Mouse (Mus musculus): ENCODE measurements at regions not wholly inside any gene's neighbourhood (a gene's known extent, or its start where the extent isn't known, plus 50 kb on each side); places are given as distances from the start of the nearest gene placed in this dataset.

DNA sequence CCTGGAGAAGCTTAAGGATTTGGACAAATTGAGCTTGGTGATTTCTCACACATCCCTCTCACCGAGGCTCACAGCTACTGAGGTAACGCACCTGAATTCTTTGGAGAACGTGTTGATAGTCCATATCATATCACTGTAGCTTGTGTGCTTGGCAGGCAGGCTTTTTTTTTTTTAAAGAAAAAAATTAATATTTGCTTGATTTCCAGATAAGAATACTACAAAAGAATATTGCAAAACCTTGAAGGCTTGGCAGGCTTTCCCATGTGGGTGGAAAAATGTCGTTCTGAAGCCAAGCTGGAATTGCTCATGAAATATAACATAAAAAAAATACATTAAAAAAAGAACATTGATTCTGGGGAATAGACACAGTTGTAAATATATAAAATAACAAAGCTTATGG lies 131.8 kb downstream of the Klf5 start:
- DNase-seq (ENCODE audit: low spot score in 2 of 2), result peak in 1 of 2 experiments; percentile 56

DNA sequence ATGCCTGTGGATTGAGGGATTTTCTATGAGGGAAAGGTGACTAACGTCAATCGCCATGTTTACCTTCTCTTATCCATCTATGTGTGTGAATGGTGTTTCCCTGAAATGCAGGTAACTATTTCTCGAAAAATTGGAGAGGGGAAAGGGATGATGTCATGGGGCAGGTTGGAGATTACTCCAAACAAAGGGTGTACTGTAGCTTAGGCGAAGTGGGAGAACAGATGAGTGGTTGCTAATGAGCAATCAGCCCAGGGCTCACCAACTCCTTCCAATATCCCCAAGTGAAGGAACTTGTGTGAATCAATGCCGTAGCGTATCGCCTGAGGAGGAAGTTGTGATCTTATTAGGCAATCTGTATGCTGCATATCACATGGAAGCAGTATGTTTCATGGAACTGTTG lies 133.2 kb downstream of the Klf5 start:
- DNase-seq (ENCODE audit: low spot score in 2 of 2), result no peak

DNA sequence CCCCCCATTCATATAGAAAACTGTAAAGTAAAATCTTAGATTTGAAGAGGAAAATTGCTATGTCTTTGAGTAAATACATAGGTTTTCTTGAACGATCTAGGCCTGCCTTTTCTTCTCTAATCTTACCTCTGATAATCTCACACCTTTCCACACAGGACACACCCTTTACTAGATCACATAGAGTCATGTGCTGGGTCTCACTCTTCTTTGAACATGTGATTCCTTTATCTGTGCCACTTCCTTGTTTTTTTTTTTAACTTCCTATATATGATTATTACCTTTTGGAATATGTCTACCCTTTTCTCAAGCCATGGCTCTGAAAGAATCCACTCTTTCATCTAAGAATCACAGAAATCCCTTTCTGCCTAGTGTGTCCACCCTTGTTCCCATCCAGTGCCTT lies 136.2 kb downstream of the Klf5 start:
- DNase-seq (ENCODE audit: low spot score in 2 of 2), result no peak

DNA sequence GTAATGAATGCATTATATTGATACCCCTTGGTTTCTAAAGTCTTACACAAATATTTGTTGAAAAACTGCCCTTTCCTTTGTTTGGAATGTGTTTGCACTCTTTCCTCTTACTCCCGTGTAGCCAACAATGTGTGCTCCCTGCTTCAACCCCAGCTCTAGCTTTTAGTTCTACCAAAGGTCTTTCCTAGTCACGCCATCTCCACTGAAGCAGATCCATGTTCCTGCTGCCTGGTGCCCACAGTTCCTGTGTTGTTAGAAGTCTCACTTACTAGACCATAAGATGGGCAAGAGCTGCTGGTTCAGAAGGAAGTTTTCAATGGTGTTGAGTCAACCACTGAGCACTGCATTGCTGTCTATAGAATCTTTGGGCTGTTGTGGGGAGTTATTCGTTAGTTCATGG lies 137.0 kb downstream of the Klf5 start:
- no peak for DNase-seq (ENCODE audit: low spot score in 2 of 2)

DNA sequence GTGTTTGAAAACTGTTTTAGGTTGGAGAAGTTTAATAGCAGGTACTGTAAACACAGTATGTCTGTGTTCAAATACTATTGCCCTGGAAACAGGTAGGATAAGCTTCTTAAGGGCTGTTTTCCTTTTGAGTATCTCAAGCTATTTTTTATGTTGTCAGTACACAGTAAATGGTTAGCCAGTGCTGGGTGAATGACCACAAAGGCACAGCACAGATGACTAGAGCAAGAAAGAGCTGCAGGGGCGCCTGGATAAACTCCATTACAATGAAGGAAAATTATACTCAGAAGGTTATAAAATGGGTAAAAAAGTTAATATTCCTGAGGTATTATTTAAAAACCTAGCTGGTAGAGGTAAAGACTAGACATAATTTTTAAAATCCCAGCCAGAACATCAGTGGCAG lies 137.6 kb downstream of the Klf5 start:
- no peak for DNase-seq (ENCODE audit: low spot score in 2 of 2)

DNA sequence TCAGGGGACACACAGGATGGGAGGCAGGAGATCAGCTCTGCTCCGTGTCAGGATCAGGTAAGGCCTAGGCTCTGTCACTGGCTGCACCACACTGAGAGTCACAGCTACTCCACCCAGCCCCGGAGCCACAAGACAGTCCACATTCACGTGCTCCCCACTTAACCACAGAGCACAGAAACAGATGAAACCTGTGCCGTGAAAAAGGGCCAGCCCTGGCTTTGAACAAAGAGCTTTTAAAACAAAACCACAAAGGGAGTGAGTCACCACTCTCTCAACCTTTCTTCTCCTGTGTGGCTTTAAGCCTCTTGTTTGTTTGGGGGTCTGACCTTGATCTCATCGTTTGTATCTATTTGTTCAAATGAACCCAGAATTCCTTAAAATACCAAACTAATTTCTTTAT lies 150.6 kb downstream of the Klf5 start:
- DNase-seq (ENCODE audit: low spot score in 2 of 2), result no peak

DNA sequence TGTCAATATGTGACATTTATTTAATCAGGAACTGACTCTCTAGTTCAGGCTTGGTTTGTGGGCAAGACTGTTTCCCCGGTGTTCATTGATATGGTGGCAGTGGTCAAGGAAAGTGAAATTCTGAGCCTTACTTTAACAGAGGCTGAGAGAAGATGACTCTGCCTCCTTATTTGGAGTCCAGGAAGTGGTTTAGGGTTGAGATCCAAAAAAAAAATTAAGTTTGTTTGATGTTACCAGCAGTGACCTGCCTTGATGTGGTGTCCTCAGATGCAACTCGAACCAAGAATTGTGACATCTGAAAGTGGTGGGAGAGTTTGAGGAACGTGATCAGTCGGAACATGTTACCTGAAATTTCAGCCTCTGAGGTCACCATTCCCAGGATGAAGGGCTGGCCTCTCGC lies 151.4 kb downstream of the Klf5 start:
- no peak for DNase-seq (ENCODE audit: low spot score in 2 of 2)

DNA sequence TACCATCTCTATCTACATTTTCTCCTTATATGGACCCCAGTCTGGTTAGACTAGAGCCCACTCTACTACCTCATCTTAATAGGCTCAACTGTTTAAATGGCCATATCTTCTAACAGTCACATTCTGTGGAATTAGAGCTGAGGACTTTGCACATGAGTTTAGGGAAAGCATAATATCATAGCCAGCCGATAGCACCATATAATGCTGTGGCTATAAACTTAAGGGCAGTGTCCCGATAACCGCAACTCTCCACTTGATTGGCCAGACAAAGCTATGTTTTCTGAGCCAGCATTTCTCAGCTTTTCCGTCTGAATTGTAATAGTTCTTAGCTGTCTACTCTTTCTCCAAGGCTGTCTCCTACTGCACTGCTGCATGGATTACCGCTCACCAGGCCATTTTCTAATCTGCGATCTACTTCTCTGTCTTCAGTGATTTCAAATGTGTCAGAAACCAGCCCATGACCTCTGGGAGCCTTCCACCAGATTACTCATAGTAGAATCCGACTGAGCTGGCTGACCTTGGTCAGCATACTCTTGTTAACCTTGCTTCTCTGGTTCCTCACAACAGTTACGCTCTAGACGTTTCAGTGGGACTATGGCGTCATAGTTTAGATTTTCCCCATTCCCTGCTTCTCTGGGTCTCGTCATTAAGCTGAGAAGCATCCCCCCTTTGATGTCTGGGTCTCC lies 152.8 kb downstream of the Klf5 start:
- no peak for DNase-seq (ENCODE audit: low spot score in 2 of 2)

DNA sequence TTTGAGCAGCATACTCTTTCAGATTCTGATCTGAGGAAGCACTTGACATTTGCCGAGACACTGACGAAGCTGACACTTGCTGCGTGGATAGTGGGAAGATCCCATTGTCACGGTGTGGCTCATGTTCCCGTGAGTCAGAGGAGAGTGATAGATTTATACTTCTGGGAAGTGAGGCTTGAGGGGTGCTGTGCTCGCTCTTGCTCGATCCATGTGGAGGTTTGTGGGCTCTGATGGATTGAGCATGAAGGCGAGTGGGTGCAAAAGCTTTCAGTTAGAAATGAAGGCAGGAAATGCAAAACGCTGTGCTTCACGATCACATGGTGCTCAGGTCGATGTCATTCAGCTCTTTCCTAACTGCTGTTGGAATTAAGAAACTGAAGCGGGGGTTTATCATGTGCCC lies 155.4 kb downstream of the Klf5 start:
- DNase-seq (ENCODE audit: low spot score in 2 of 2), result peak in 1 of 2 experiments; percentile 40

DNA sequence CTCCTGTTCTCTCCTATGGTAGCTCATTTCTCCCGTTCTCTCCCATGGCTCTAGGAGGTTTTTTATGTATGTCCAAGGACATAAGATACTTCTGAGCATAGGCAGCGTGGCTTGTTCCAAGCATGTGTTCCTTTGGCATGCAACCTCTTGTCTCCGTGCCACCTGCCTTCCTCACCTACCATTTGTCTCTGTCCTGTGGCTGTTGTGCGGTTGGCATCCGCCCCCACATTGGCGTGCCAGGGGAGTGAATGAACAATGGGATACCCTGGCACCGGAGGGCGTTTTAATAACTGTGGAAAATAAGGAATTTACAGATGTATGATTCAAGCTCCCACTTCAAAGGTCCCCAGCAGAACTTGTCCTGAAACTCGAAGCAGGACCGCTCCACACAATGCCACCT lies 158.1 kb downstream of the Klf5 start:
- no peak for DNase-seq (ENCODE audit: low spot score in 2 of 2)

DNA sequence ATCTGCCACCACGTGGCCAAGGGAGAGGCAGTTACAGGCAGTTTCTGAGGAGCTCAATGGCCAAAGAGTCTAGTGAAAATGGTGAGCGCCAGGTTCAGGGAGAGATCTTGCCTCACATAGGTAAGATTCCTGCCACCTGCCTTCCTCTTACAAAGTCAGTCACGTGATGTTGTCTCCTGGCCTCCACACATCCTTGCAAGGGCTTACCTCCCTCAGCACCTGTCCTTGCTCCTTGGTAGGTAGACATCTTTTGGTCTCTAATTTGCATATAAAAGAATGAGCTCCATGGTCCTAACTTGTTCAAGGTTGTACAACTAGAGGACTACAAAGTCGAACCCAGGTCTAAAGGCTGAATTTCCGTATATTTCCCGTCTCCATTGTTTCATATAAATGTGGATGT lies 159.1 kb downstream of the Klf5 start:
- DNase-seq (ENCODE audit: low spot score in 2 of 2), result no peak

DNA sequence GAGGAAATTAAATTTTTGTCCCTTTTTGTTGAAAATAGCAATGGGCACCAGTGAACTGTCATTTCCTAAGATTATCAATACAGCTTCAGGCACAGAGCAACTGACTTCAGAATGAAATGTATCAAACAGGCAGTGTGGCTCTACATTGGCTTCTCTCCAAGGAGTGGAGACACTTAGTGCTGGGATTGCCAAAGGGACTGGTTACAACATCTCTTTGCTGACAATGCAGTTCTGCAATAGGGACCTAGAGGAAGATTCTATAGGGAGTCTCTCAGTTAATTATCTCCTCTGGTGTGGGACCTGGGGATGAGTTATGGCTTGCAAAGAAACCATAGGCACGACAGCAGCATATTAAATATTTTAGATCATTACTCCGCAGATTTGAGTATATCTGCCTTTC lies 173.6 kb downstream of the Klf5 start:
- DNase-seq (ENCODE audit: low spot score in 2 of 2), result no peak

DNA sequence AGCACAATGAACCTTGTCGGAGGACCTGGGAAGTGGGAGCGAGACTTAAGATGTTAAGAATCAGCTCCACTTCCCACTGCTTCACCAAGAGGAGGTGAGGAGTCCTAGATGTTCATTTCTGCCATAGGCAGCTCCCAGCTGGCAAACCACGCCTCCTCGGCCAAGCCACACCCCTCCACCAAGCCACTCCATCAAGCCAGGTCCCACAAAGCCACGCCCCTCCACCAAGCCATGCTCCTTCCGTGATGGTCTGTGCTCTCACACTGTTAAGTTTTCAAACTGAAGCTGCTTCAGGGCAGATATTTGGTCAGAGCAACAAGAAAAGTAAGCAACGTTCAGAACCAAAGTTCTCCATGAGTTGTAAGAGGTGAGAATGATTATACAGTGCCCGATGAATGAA lies 176.8 kb downstream of the Klf5 start:
- DNase-seq (ENCODE audit: low spot score in 2 of 2), result no peak

DNA sequence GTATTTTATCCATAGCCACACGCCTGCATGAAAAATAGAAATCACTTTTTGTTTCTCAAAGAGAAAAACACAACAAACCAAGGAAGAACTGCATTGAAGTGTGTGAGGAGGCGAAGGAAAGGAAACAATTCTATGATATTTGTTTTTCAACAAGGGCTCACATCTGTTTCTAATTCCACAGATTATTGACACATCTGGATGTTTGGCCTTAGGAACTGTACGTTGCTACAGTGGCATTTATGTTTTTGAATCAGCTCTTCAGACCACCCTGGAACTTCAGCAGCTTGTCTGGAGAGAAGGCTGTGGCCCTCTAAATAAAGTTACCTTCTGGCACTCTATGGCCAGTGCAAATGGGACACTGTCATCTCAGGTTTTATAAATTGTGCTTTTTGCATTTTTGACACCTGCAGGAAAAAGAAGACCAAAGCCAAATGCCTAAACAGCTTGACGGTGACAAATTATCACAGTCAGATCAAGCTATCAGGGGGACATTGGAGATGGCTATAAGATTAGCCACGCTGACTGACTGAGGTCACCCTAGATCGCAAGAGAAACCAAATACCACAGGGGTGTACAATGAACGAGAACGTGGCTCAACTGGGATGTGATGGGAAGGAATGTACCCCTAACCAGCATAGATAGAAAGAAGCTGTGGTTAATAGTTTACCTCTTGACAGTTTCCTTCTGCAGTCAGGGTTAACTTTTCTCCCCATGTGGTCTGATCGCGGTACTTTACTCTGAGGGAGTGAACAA lies 182.0 kb downstream of the Klf5 start:
- no peak for DNase-seq (ENCODE audit: low spot score in 2 of 2)

DNA sequence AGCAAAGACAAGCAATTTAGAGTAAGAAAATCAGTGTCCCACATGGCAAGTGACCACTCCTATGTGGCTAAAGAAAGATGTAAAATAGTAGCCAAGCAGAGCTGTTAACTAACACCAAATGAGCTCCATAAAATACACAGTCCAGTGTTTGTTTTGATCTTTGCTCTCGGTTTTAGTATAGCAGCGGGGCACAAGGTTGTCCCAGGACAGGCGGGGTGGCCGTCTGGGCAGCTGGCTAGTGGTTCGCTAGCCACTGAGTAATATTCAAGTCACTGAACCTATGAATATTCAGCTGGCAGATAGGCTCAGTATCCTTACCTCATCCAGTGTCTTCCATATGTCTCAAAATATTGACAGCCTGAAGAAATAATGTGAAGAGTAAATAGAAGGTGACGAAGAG lies 189.5 kb downstream of the Klf5 start:
- no peak for DNase-seq (ENCODE audit: low spot score in 2 of 2)

DNA sequence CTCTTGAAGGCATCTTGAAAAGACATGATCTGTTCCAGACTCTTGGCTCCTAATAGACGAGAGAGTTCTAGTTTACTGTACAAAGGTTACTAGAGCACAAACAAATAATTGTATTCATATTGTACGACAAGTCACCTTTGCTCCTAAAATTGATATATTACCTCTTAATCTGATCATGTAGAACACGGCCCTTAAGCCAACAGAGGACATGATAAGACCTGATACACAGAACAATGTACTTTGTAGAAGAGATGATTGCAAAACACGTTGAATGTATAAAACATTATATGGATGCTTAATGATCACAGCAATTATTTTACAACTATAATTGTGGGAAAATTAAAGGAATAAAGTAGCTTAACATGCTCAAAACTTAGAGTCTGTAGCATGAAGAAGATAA lies 194.7 kb downstream of the Klf5 start:
- no peak for DNase-seq (ENCODE audit: low spot score in 2 of 2)

DNA sequence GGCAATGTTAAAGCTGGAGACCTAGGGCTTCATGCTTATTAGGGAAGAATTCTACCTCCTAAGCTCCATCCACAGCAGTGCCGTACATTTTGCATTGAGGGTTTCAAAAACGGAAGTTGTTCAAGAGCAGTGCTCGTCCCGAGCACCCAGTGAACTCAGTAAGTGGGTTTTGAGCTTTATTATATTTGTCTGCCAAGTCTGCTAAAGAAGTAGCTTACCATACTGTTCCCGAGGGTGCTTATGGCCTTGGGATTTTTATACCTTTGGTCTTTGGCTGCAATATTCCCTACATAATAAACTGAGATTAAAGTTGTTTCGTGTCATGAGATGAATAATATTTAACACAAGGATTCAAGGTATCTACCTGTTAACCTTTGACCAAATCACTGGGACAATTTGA lies 195.2 kb downstream of the Klf5 start:
- DNase-seq (ENCODE audit: low spot score in 2 of 2), result no peak

DNA sequence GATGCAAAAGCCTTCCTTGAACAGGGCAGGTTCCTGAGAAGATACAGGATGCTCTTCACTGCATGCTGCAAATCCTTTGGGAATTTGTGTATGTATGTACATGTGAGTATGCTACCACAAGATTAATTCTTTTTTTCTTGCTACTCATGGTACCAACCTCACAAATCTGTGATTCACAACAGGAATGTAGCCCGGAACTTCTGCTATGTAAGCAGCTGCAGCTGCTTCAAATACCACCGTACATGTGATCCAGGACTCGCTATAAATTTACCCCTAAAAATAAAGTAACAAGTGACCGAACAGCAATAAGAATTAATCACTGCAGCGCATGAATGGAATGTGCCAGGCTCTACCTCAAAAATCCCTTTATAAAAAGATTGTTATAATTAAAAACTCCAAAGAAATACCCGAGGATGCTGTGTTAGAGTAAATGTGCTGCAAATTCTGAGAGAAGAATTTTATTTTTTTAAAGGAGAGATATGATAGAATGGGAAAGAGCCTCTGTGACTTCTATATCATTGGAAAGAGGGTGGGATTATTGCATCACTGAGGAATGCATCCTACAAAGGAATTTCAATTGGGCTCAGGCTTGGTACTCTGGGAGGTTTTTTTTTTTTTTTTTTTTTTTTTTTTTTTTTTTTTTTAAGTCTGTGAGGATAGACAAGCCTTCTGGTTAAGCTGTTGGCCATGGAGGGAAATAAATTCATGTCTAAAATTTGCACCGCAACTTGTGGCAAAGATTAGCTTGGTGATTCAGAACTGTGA lies 201.2 kb downstream of the Klf5 start:
- DNase-seq (ENCODE audit: low spot score in 2 of 2), result no peak

DNA sequence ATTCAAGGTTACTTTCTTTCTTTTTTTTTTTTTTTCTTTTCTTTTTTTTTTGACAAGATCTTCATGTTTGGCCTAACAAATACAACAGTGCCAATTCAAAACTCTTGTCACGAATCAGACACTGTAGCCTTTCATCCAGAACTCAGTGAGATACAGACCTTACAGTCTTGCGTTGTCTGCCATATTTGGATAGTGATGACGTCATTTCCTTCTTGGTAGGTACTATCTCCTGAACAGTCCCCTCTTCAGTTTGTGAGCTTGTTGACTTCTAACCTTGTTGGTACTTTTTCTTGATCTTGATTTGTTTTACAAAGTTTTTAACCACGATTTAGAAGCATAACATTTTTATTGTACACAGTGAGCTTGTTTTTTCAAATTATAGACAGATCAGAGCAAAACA lies 206.4 kb downstream of the Klf5 start:
- no peak for DNase-seq (ENCODE audit: low spot score in 2 of 2)

DNA sequence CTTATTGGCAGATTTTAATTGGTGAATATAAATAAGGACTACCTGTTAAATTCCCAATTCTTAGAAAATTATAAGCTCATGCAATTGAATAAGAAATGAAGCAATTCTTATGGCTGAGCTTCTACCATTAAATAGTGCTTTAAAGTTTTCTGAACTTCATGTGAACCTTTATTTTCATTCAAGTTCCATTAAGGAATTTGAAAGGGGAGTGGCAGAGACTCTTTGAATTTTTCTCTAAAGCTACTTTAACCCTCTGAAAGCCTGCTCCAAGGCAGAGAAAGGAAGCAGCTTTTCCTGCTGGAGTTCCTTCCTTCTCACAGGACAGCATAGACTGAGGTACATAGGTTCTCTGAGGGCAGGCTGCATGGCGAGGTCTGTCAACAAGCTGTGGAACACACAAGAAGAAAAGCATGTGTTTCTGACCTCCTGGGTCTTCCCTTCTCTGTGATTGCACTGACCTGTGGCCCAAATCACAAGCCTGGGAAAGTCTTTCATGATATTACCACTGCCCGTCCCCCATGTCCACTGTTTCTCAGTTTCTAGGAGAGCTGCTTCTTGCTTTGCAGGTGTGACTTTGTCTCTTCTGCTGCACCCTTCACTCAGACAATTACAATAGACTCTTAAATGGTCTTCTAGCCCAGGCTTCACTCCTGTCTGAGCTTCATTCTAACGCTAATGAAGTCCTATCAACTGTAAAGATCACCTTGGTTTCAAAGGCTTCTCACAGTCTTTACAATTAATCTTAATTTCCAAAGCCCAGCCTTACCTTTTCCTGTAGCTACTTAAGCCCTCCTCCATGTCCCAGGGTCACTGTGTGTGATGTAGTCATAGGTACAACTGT lies 211.4 kb downstream of the Klf5 start:
- DNase-seq (ENCODE audit: low spot score in 2 of 2), result no peak

DNA sequence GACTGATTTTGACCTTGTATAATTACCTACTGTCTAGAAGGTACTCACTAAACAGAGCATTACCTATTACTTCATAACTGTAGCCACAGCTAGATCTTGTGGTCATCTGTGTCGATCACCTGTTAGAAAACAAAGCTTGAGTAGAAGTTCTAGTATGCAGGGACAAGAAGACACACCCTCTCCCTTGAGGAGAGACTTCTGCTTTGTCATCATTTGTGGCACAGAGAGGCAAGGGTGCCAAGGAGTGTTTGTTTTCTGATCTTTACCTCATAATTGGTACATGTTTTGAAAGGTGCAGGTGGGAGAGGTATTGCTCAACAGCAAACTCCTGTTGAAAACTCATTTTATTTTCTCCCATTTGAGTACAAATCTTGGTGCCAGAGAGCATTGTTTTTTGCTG lies 217.0 kb downstream of the Klf5 start:
- no peak for DNase-seq (ENCODE audit: low spot score in 2 of 2)

DNA sequence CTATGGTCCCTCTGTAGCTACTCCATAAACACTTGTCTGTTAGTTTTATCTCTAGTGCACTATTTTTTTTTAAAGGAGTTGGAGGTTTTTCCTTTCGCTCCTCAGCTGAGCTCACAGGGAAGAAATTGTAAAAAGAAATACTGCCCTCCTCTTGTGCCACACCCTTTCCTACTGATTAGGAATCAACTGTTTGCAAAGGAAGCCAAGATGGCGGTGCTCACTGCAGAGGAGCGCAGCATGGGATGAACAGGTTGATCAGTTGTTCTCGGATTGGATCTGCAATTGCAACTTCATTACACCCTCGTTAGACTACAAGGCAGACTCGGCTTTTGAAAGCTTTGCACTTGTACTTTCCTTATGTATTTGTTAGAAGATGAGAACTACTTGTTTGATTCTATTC lies 218.2 kb downstream of the Klf5 start:
- no peak for DNase-seq (ENCODE audit: low spot score in 2 of 2)

Data from left cerebral cortex, adult 9 months (tissue).